Mouse (Mus musculus) erythroblast, embryonic 14.5 days (primary cell): ENCODE data around the gene Rgp1.

Experiments used
- GATA1 ChIP-seq: IDR thresholded peaks from 2 replicates; pipeline ENCODE4 v1.6.1; 2012; ENCODE audit warnings: low read length, inconsistent platforms, mixed read lengths
- TAL1 ChIP-seq: IDR thresholded peaks from 3 replicates; pipeline ENCODE4 v1.6.1; 2012; ENCODE audit warnings: low read length, inconsistent platforms, mixed read lengths

- TF ChIP-seq GATA1 (no peak), TAL1 (no peak)
These were observed 14.9 kb downstream of the Rgp1 start for GRCm38 (mm10) chr4:43593453-43593852.
